Mouse (Mus musculus) embryonic stem cell, embryonic (primary cell): Measurements from ENCODE around the gene Kmt5c.

Experiments
- CTCF ChIA-PET, 4 experiments: fragments of 300-600 bp in 2 of 4; fragments of 350-600 bp in 2 of 4; sonication (Branson Sonifier 250); formaldehyde crosslinking; loops; one replicate each; lab custom pipeline; 2022; ENCODE audit warnings: inconsistent platforms in 2 of 4; lab: Charles Lee
- POLR2A ChIA-PET, 4 experiments: fragments of 300-600 bp in 2 of 4; fragments of 350-600 bp in 2 of 4; sonication (Branson Sonifier 250); formaldehyde crosslinking; loops; one replicate each; lab custom pipeline; 2022; ENCODE audit warnings: antibody characterized with exemption in 4 of 4, inconsistent platforms in 1 of 4; lab: Charles Lee

The Kmt5c gene

DNA sequence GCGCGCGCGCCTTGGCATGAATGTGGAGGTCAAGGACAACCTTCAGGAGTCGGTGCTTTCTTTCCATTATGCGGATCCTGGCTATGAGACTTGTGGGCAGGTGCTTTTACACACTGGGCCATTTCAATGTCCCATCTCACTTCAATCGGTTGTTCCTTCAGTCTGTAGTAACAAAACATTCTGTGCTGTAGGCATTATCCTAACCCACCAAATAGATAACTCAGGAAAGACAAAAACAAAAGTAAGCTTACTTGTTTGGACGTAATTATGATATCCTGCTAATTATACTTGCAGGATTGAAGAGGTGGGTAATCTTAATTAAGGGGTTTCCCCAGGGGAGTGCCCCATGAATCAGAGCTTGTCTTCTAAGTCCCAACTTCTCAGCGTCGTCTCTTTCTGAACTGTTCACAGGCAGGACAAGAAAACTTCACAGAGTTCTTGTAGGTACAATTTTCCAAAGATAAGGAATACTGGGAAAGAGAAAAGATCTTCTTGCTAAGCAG, 823 bp upstream of the Kmt5c start:
- ChIA-PET POLR2A (interaction anchor here (0.6 to 10.9 kb wide), 102 partner anchors 9 to 1328 kb away, joined by 3 to 419 read pairs (median 5); partner anchors contain the start of genes Cox6b2 (in 3 of the 4), Hspbp1 (in 3 of the 4), Rpl28 (in 3 of the 4) and Tmem238 (in 3 of the 4)), CTCF (interaction anchor here in 3 of 4 experiments (0.6 to 2.0 kb wide), 12 partner anchors 13 to 230 kb away, joined by 3 to 23 read pairs (median 4); partner anchors contain the start of genes Cox6b2 (in 1 of the 3), Hspbp1 (in 1 of the 3), Isoc2a (in 1 of the 3) and Tmem150b (in 1 of the 3))

DNA sequence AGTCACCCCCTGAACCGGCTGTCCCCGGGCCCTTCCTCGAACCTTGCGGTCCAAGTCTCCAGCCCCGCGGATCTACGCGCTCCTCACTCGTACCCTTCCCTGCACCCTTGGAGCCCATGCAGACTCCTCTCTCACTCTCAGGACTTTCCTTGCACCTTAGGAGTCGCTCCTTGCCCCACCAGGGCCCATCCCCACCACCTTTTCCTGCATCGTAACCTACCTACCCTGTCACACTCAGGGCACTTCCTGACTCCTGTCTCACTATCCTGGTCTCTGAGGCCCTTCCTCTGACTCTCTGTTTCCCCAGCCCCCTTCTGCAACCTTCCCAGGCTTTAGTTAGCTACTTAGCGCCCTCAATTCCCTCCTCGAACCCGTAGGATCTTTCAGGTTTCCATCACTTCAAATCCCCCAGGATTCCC, 403 bp downstream of the Kmt5c start:
- CTCF ChIA-PET, result interaction anchor here in 3 of 4 experiments (0.6 to 2.0 kb wide), 13 partner anchors 8 to 231 kb away, joined by 3 to 23 read pairs (median 3); partner anchors contain the start of genes Cox6b2 (in 1 of the 3), Isoc2a (in 1 of the 3), Rpl28 (in 1 of the 3) and Tmem150b (in 1 of the 3)
- POLR2A ChIA-PET, result interaction anchor here (0.6 to 10.9 kb wide), 75 partner anchors 8 to 1533 kb away, joined by 3 to 419 read pairs (median 6); partner anchors contain the start of genes Cox6b2 (in 3 of the 4), Isoc2a (in 3 of the 4), Rpl28 (in 3 of the 4) and Tmem238 (in 3 of the 4)

GRCm38 (mm10) chr7:4741151-4741550, 1.2 kb downstream of the Kmt5c start:
- POLR2A ChIA-PET, result interaction anchor here (0.5 to 10.9 kb wide), 34 partner anchors 10 to 617 kb away, joined by 3 to 419 read pairs (median 4); partner anchors contain the start of genes Cox6b2 (in 3 of the 4), Rpl28 (in 3 of the 4), Hspbp1 (in 2 of the 4) and Ube2s (in 2 of the 4)
- CTCF ChIA-PET, result interaction anchor here in 2 of 4 experiments (0.5 to 1.6 kb wide), 2 partner anchors 51 to 320 kb away, joined by 3 to 5 read pairs; partner anchors contain the start of gene Rpl28 (in 1 of the 2)

DNA sequence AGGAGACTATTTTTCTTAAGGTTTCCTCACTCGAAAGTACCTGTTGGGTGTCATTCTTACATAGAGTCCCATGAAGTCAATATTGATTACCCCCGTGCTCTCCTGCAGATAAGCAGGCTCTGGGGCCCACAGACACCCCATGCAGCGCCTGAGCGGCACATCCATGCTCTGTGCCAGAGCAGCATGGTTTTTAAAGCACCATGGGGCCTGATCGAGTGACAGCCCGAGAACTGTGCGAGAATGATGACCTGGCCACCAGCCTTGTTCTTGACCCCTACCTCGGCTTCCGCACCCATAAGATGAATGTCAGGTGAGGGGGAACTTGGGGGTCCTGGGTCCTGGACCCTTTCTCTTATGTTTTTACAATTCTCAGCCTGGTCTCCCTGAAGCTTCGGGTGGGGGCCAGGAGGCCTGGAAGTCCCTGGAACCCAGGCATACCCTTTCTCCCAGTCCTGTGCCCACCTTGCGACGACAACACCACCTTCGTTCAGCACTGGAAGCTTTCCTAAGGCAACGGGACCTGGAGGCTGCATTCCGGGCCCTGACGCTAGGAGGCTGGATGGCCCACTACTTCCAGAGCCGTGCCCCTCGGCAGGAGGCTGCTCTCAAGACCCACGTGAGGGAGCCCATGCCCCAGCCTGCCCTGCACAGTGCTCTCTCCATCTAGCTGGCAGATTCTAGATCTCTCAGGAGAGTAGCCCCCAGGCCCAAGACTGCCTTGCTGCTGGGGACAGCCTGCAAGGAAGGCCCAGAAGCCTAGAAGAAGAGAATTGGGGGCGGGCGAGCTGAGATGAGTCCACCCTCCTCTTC, 2.0 kb downstream of the Kmt5c start:
- ChIA-PET POLR2A (interaction anchor here (0.6 to 10.9 kb wide), 33 partner anchors 9 to 275 kb away, joined by 3 to 419 read pairs (median 4); partner anchors contain the start of genes Cox6b2 (in 3 of the 4), Rpl28 (in 3 of the 4), Hspbp1 (in 2 of the 4) and Tmem238 (in 2 of the 4)), CTCF (interaction anchor here in 2 of 4 experiments (0.5 to 1.2 kb wide), 2 partner anchors 88 to 319 kb away, joined by 3 read pairs; no protein-coding TSS in a partner anchor)

GRCm38 (mm10) chr7:4742482-4742819, 2.5 kb downstream of the Kmt5c start:
- POLR2A ChIA-PET, result interaction anchor here in 3 of 4 experiments (0.6 to 10.9 kb wide), 15 partner anchors 9 to 100 kb away, joined by 3 to 419 read pairs (median 5); partner anchors contain the start of genes Cox6b2 (in 3 of the 3), Ube2s (in 2 of the 3), Hspbp1 (in 1 of the 3) and Rpl28 (in 1 of the 3)
- CTCF ChIA-PET, result interaction anchor here in 1 of 4 experiments (1.2 kb wide), 1 partner anchor 89 kb away, joined by 3 read pairs; no protein-coding TSS in a partner anchor

- POLR2A ChIA-PET, result interaction anchor here in 3 of 4 experiments (0.9 to 10.9 kb wide), 8 partner anchors 8 to 99 kb away, joined by 3 to 419 read pairs (median 66); partner anchors contain the start of genes Cox6b2 (in 3 of the 3), Ube2s (in 2 of the 3) and Tmem238 (in 1 of the 3)
- CTCF ChIA-PET, result interaction anchor here in 1 of 4 experiments (0.6 kb wide), 1 partner anchor 39 kb away, joined by 3 read pairs; no protein-coding TSS in a partner anchor
Measured at GRCm38 (mm10) chr7:4743354-4743753, 3.4 kb downstream of the Kmt5c start.

- POLR2A ChIA-PET, result interaction anchor here in 3 of 4 experiments (0.5 to 10.8 kb wide), 18 partner anchors 8 to 156 kb away, joined by 3 to 251 read pairs (median 5); partner anchors contain the start of genes Rpl28 (in 3 of the 3), Hspbp1 (in 2 of the 3), Tmem238 (in 2 of the 3) and Cox6b2 (in 1 of the 3)
Measured at GRCm38 (mm10) chr7:4744886-4745285, 5.0 kb downstream of the Kmt5c start.

DNA sequence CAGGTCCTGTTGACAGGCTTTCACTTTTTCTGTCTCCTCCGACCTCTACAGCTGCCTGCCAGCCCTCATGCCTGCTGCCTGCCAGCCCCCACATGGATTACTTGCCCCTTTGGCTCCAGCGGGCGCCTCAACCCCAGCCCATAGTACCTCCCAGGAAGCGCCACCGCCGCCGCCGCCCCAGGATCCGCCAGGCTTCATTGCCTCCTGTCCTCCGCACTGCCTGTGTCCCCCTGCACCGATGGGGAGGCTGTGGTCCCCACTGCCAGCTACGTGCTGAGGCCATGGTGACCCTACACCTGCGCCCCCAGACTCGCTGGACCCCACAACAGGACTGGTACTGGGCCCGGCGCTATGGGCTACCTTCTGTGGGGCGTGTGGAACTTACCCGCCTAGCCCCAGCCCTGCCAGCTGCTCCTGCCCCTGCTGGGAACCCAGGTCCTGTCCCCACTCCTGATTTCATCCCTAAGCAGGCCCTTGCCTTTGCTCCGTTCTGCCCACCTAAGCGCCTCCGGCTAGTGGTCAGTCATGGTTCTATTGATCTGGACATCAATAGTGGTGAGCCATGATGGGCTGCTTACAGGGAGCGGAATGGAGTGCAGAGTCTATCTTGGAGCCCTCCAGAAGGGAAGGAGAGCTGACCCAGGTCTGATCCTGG, 6.5 kb downstream of the Kmt5c start:
- CTCF ChIA-PET, result interaction anchor here in 1 of 4 experiments (0.6 kb wide), 1 partner anchor 44 kb away, joined by 3 read pairs; no protein-coding TSS in a partner anchor

More at GRCm38 (mm10) chr7:4744886-4745285, 5.0 kb downstream of the Kmt5c start:
- CTCF ChIA-PET, result interaction anchor here in 1 of 4 experiments (0.6 kb wide), 1 partner anchor 182 kb away, joined by 3 read pairs; no protein-coding TSS in a partner anchor

DNA sequence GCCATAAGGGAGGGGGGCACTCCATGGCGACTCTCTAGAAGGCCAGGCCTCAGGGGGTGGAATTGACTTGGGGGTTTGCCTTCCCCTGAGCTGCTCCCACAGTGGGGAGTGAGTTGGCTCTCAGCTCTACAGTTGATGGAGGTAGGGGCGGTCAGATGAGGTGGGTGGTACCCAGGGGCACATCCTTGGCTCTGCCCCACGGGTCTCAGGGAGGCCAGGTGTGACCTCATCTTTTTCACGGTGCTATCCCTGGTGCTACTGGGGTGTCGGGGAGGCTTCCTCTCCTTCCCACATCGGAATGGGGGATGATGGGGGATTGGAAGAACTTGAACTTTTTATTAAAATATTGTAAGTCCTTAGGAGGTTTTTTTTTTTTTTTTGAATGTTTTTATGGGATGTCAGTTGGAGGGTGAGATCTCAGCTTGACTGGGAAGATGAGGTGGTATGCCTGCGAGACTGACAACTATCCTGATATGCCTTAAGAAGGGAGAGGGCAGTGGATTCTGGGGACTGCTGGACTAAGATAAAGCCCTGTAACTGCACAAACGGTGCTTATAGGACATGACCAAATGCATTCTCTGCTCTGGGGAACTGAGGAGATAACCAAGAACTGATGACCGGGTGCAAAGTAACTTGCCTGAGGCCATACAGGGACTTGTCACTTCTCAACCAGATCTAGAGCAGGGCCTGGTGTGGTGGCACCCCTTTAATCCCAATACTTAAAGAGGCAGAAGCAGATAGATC, 7.4 kb downstream of the Kmt5c start:
- ChIA-PET CTCF (no interaction called here), POLR2A (interaction anchor here in 2 of 4 experiments (1.0 to 10.8 kb wide), 12 partner anchors 8 to 153 kb away, joined by 3 to 419 read pairs (median 9); partner anchors contain the start of genes Kmt5c (in 2 of the 2), Rpl28 (in 2 of the 2), Tmem238 (in 2 of the 2) and Hspbp1 (in 1 of the 2))

More for the DNA sequence above, 6.5 kb downstream of the Kmt5c start:
- POLR2A ChIA-PET, result interaction anchor here in 3 of 4 experiments (1.0 to 10.8 kb wide), 14 partner anchors 9 to 154 kb away, joined by 3 to 251 read pairs (median 5); partner anchors contain the start of genes Rpl28 (in 3 of the 3), Tmem238 (in 2 of the 3), Hspbp1 (in 1 of the 3) and Ube2s (in 1 of the 3)

GRCm38 (mm10) chr7:4748321-4748720, 8.4 kb downstream of the Kmt5c start:
- ChIA-PET POLR2A (interaction anchor here in 3 of 4 experiments (0.7 to 10.8 kb wide), 26 partner anchors 9 to 265 kb away, joined by 3 to 419 read pairs (median 6); partner anchors contain the start of genes Kmt5c (in 3 of the 3), Rpl28 (in 3 of the 3), Ube2s (in 3 of the 3) and Tmem238 (in 2 of the 3)), CTCF (interaction anchor here in 3 of 4 experiments (0.8 to 1.2 kb wide), 3 partner anchors 8 to 48 kb away, joined by 3 to 4 read pairs (median 3); partner anchors contain the start of gene Kmt5c (in 1 of the 3))

DNA sequence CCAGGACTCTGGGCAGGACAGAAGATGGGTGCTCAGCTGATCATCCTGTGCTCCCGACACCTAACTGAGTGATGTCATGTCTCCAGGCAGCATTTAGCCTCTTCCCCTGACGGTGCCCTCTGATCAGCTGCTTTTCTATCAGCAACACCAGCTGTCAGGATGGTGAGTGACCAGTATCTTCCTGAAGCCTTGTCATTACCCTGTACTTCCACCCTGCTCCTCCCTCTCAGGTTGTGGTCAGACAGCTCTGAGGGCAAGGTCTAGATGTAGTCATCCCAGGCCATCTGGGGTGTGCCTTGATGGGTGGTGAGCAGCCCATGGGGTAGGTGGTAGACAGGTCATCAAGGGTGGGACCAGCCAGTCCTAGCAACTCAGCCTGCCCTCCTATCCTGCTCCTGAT, 9.3 kb downstream of the Kmt5c start:
- POLR2A ChIA-PET, result interaction anchor here (0.6 to 10.8 kb wide), 29 partner anchors 10 to 265 kb away, joined by 3 to 419 read pairs (median 6); partner anchors contain the start of genes Kmt5c (in 4 of the 4), Rpl28 (in 3 of the 4), Ube2s (in 3 of the 4) and Tmem238 (in 2 of the 4)
- CTCF ChIA-PET, result interaction anchor here in 1 of 4 experiments (1.2 kb wide), 1 partner anchor 44 kb away, joined by 4 read pairs; no protein-coding TSS in a partner anchor

DNA sequence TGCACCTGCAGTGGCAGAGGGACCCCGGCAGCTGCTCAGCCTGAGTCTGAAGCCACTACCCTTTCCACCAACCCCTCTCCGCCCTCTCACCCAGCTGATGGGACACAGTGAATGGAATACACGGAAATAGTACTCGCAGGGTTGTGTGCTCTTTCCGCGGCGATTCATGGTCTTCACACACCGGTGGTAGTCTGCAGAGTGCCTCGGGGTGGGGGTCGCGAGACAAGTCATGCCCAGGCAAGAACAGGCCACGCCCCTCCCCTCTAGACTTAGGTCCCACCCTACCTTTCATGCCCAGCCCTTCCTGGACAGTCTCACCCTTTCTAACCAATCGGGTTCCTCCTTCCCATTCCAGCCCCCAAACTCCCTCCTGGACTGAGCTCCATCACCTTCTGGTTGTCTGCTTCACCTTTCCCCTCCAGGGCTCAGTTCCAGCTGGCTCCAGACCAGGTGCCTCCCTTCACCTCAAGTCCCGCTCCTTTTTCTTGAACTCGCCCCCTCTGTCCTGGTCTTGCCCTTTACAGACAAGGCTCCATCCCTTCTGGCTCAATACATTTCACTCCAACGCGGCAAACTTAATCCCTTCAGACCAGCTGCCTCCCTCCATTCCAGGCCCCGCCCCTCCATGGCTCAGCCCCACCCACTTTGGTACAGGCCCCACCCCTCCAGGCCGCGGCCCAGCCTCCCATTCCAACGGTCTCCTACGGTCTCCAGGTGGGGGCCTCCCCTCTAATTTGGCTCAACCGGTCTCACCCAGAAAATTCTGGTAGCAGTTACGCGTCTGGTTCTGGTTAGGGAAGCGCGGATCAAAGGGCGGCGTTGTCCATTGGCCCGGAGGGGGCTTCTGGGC, 12.3 kb downstream of the Kmt5c start:
- CTCF ChIA-PET, result interaction anchor here in 3 of 4 experiments (0.5 to 2.4 kb wide), 20 partner anchors 12 to 226 kb away, joined by 3 to 15 read pairs (median 5); partner anchors contain the start of genes Hspbp1 (in 1 of the 3), Kmt5c (in 1 of the 3), Rpl28 (in 1 of the 3) and Sbk2 (in 1 of the 3)
- POLR2A ChIA-PET, result interaction anchor here (0.5 to 10.8 kb wide), 211 partner anchors 9 to 1610 kb away, joined by 3 to 419 read pairs (median 6); partner anchors contain the start of genes Rpl28 (in 4 of the 4), Tmem238 (in 4 of the 4), Hspbp1 (in 3 of the 4) and Isoc2a (in 3 of the 4)

DNA sequence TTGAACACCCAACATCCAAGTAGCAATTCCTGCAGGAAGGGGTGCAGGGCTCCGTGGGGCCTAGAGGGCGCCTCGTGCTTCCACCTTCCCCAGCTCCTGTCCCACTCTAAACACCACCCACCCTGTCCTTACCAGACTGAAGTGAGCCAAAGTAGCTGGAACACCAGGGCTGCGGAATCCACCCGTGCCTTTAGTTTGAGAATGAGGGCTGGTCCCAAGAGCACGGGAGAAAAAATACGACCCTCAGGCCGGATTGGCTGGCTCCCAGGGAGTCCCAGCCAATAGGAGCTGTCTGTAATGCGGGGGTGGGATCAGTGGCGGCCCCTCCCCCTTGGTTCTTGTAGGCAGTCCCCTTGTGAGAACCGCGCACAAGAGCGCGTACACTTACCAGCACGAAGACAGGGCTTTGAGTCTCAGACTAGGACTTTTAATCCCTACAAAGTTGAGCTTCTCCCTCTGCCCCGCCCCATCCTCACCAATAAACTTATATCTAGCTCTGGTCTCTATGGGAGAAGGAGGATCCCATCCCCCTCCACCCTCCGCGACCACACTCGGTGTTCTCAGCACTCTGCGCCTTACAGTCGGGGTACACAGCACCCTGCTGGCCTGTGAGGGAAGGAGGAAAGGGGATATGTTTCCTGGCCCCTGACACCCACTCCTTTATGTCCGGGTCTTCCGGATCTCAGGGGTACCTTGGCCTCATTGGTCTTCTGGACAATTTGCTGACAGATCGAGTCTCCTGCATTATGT, 13.1 kb downstream of the Kmt5c start, which contains the start of gene Cox6b2:
Gene Cox6b2 (minus strand): TSS at position 274 of the 750 bp plus-strand sequence.
- ChIA-PET POLR2A (interaction anchor here (0.5 to 10.8 kb wide), 216 partner anchors 8 to 1610 kb away, joined by 3 to 419 read pairs (median 6); partner anchors contain the start of genes Rpl28 (in 4 of the 4), Tmem238 (in 4 of the 4), Hspbp1 (in 3 of the 4) and Isoc2a (in 3 of the 4)), CTCF (interaction anchor here in 3 of 4 experiments (0.5 to 2.4 kb wide), 21 partner anchors 13 to 245 kb away, joined by 3 to 15 read pairs (median 4); partner anchors contain the start of genes Hspbp1 (in 1 of the 3), Kmt5c (in 1 of the 3), Rpl28 (in 1 of the 3) and Sbk2 (in 1 of the 3))
